ENCODE assay signal across 12 mouse cellular contexts in the genomic region with DNA sequence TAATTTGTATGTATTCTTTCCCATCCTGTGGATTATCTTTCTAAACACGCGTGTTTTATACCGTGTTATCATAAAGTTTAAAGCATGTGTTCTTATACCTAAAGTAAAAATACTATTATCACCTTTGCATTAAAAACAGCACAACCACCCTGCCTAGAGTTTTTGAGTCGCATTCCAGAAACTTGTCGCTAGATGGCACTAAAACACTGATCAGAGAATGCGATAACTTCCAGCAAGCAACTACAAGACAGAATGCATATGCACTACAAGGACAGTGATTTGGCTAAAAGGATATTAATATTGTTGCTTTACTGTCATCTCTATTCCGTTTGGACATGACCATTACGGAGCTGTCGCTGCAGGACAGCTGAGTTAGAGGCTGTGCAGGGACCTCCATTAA. TPM values are rescaled to one million over a fixed set of nuclear protein-coding genes. Genes with fewer than 3 reads are reported as not detected.
DNase-seq lines count a peak whose midpoint lies in the region; ATAC-seq and TF ChIP-seq lines count a peak whose summit lies in the region.
"Had no signal": no experiment of that assay in that cellular context is flagged by ENCODE, and none has a peak within 500 bp of the region (broad histone marks: within the 10 kb centered on the region; RNA-seq: fewer than 3 reads in every experiment).

No protein-coding gene starts in this region.

- TF ChIP-seq CTCF in forebrain, postnatal 0 days (IDR thresholded peaks at IDR 0.05; ENCODE audit: low read depth) = peak; percentile 47
- TF ChIP-seq CTCF in cortical plate, adult 2 months (IDR thresholded peaks at IDR 0.05; ENCODE audit: extremely low read depth, insufficient read depth, low read length) = 0 out of 2 replicates have a peak, but pooled peaks have one; percentile 9

- DNase-seq in forebrain, postnatal 0 days = peak; percentile 25
- peak; percentile 11 for DNase-seq in midbrain, embryonic 10.5 days (ENCODE audit: low spot score)
- DNase-seq in neural tube, embryonic 11.5 days (ENCODE audit: low spot score) = peak; percentile 11
- DNase-seq in frontal cortex, postnatal 25 days (ENCODE audit: low spot score in 2 of 2) = no peak
- no peak for DNase-seq in testis, postnatal 14 days (ENCODE audit: low spot score)
- DNase-seq: heart, postnatal 36 days; right cerebral cortex, postnatal 25 days had no signal

- no peak overlapping the region for H3K27ac ChIP-seq in forebrain, postnatal 0 days (ENCODE audit: low read depth, low read length)
- no peak overlapping the region for H3K27ac ChIP-seq in forebrain, embryonic 12.5 days
- H3K27ac ChIP-seq in midbrain, embryonic 10.5 days (replicated peaks) = no peak overlapping the region
- no peak overlapping the region for H3K27ac ChIP-seq in midbrain, embryonic 16.5 days (ENCODE audit: low read length)
- no peak overlapping the region for H3K27ac ChIP-seq in cortical plate, adult 2 months (ENCODE audit: insufficient read depth, low read length)
- H3K27ac ChIP-seq in neural tube, embryonic 11.5 days (ENCODE audit: low read depth, low read length) = no peak overlapping the region
- H3K27ac ChIP-seq: embryonic facial prominence, embryonic 15.5 days; liver, embryonic 15.5 days had no signal

- H3K9ac ChIP-seq in forebrain, postnatal 0 days = no peak overlapping the region
- no peak overlapping the region for H3K9ac ChIP-seq in forebrain, embryonic 12.5 days
- no peak overlapping the region for H3K9ac ChIP-seq in midbrain, embryonic 16.5 days (ENCODE audit: low read depth, low read length)
- H3K9ac ChIP-seq in neural tube, embryonic 11.5 days (ENCODE audit: low read length) = no peak overlapping the region
- H3K9ac ChIP-seq: embryonic facial prominence, embryonic 15.5 days; liver, embryonic 15.5 days had no signal

- ATAC-seq in forebrain, postnatal 0 days = no peak
- ATAC-seq in forebrain, embryonic 12.5 days (ENCODE audit: low FRiP score) = no peak
- no peak for ATAC-seq in midbrain, embryonic 16.5 days
- ATAC-seq in neural tube, embryonic 11.5 days (ENCODE audit: insufficient read depth, low FRiP score, low TSS enrichment) = no peak

- H3K36me3 ChIP-seq in forebrain, postnatal 0 days (ENCODE audit: insufficient read depth) = no peaks in the 10 kb centered on the region
- H3K36me3 ChIP-seq in forebrain, embryonic 12.5 days (replicated peaks) = no peaks in the 10 kb centered on the region
- H3K36me3 ChIP-seq in midbrain, embryonic 10.5 days = no peaks in the 10 kb centered on the region
- H3K36me3 ChIP-seq in midbrain, embryonic 16.5 days (ENCODE audit: control insufficient read depth, insufficient read depth, low read length) = no peaks in the 10 kb centered on the region
- no peaks in the 10 kb centered on the region for H3K36me3 ChIP-seq in neural tube, embryonic 11.5 days (ENCODE audit: control insufficient read depth, insufficient read depth, low read length)
- H3K36me3 ChIP-seq: embryonic facial prominence, embryonic 15.5 days; liver, embryonic 15.5 days had no signal

- no peaks in the 10 kb centered on the region for H3K4me1 ChIP-seq in forebrain, postnatal 0 days (ENCODE audit: insufficient read depth)
- H3K4me1 ChIP-seq in forebrain, embryonic 12.5 days = no peaks in the 10 kb centered on the region
- no peaks in the 10 kb centered on the region for H3K4me1 ChIP-seq in midbrain, embryonic 10.5 days
- no peaks in the 10 kb centered on the region for H3K4me1 ChIP-seq in midbrain, embryonic 16.5 days (ENCODE audit: control insufficient read depth, insufficient read depth, low read length)
- H3K4me1 ChIP-seq in cortical plate, adult 2 months (ENCODE audit: control insufficient read depth, insufficient read depth, low read length) = no peaks in the 10 kb centered on the region
- H3K4me1 ChIP-seq in neural tube, embryonic 11.5 days (ENCODE audit: control insufficient read depth, insufficient read depth, low read length) = no peaks in the 10 kb centered on the region
- H3K4me1 ChIP-seq: embryonic facial prominence, embryonic 15.5 days; liver, embryonic 15.5 days had no signal

- H3K4me3 ChIP-seq in forebrain, postnatal 0 days (ENCODE audit: low read depth, low read length) = no peak overlapping the region
- H3K4me3 ChIP-seq in forebrain, embryonic 12.5 days (replicated peaks) = no peak overlapping the region
- H3K4me3 ChIP-seq in midbrain, embryonic 10.5 days = no peak overlapping the region
- no peak overlapping the region for H3K4me3 ChIP-seq in midbrain, embryonic 16.5 days (ENCODE audit: low read depth, low read length)
- H3K4me3 ChIP-seq in cortical plate, adult 2 months (ENCODE audit: insufficient read depth, low read length) = no peak overlapping the region
- H3K4me3 ChIP-seq in neural tube, embryonic 11.5 days (ENCODE audit: low read depth, low read length) = no peak overlapping the region
- H3K4me3 ChIP-seq: embryonic facial prominence, embryonic 15.5 days; liver, embryonic 15.5 days had no signal

- WGBS in forebrain, postnatal 0 days = 12% methylated on average over 9 of the region's 9 CpGs
- WGBS in forebrain, embryonic 12.5 days = 10% methylated on average over 9 of the region's 9 CpGs
- 12% methylated on average over 9 of the region's 9 CpGs for WGBS in midbrain, embryonic 10.5 days
- WGBS in midbrain, embryonic 16.5 days = 15% methylated on average over 9 of the region's 9 CpGs
- 19% methylated on average over 9 of the region's 9 CpGs for WGBS in neural tube, embryonic 11.5 days

- no peak overlapping the region for H3K4me2 ChIP-seq in forebrain, postnatal 0 days (ENCODE audit: low read depth)
- no peak overlapping the region for H3K4me2 ChIP-seq in forebrain, embryonic 12.5 days
- no peak overlapping the region for H3K4me2 ChIP-seq in midbrain, embryonic 16.5 days (ENCODE audit: low read length)
- no peak overlapping the region for H3K4me2 ChIP-seq in neural tube, embryonic 11.5 days (ENCODE audit: low read depth)
- H3K4me2 ChIP-seq: embryonic facial prominence, embryonic 15.5 days; liver, embryonic 15.5 days had no signal

- no peaks in the 10 kb centered on the region for H3K9me3 ChIP-seq in forebrain, postnatal 0 days (ENCODE audit: low read length)
- H3K9me3 ChIP-seq in forebrain, embryonic 12.5 days = no peaks in the 10 kb centered on the region
- H3K9me3 ChIP-seq in midbrain, embryonic 10.5 days (replicated peaks) = peaks cover 6% of the 10 kb centered on the region
- H3K9me3 ChIP-seq in midbrain, embryonic 16.5 days (replicated peaks; ENCODE audit: control insufficient read depth, low read length, poor library complexity, severe bottlenecking) = no peaks in the 10 kb centered on the region; the same call in 1 of the 2 replicates
- no peaks in the 10 kb centered on the region for H3K9me3 ChIP-seq in neural tube, embryonic 11.5 days (ENCODE audit: control insufficient read depth, low read length)
- H3K9me3 ChIP-seq: embryonic facial prominence, embryonic 15.5 days; liver, embryonic 15.5 days had no signal

- no peak for TF ChIP-seq POLR2A in cortical plate, adult 2 months (IDR thresholded peaks at IDR 0.05; ENCODE audit: extremely low read depth, insufficient read depth, low read length)

- H3K27me3 ChIP-seq in forebrain, postnatal 0 days (ENCODE audit: insufficient read depth, low read length) = no peaks in the 10 kb centered on the region
- no peaks in the 10 kb centered on the region for H3K27me3 ChIP-seq in forebrain, embryonic 12.5 days
- no peaks in the 10 kb centered on the region for H3K27me3 ChIP-seq in midbrain, embryonic 10.5 days (ENCODE audit: low read depth, poor library complexity, severe bottlenecking)
- no peaks in the 10 kb centered on the region for H3K27me3 ChIP-seq in midbrain, embryonic 16.5 days (ENCODE audit: control insufficient read depth, insufficient read depth, low read depth, low read length)
- no peaks in the 10 kb centered on the region for H3K27me3 ChIP-seq in neural tube, embryonic 11.5 days (ENCODE audit: control insufficient read depth, insufficient read depth, low read length)
- H3K27me3 ChIP-seq: embryonic facial prominence, embryonic 15.5 days; liver, embryonic 15.5 days had no signal

RNA-seq across cellular contexts. Expression of gene Mill1, which starts 34.2 kb away (rescaled TPM):
- not detected in 2 replicates for total RNA-seq in forebrain, postnatal 0 days (2014; rRNA removed)
- polyA plus RNA-seq in forebrain, postnatal 0 days (2015; fragmentation: Nextera tagmentation; extraction: Ambion mirVana) = not detected in 2 replicates
- polyA plus RNA-seq in forebrain, embryonic 12.5 days (2016; fragmentation: Nextera tagmentation; extraction: Ambion mirVana) = not detected in 2 replicates
- not detected in 2 replicates for polyA plus RNA-seq in midbrain, embryonic 10.5 days (2016; fragmentation: Nextera tagmentation; extraction: Ambion mirVana)
- not detected in 2 replicates for polyA plus RNA-seq in midbrain, embryonic 16.5 days (2015; fragmentation: Nextera tagmentation; extraction: Ambion mirVana)
- not detected in 2 replicates for polyA plus RNA-seq in cortical plate, adult 2 months (2012; rRNA removed)
- polyA plus RNA-seq in neural tube, embryonic 11.5 days (2014; fragmentation: Nextera tagmentation; extraction: Ambion mirVana) = not detected in 2 replicates
- total RNA-seq: heart, postnatal 36 days had no signal
- polyA plus RNA-seq: liver, embryonic 15.5 days had no signal

RNA-seq across cellular contexts. Expression of gene Igfl3, which starts 34.6 kb away (rescaled TPM):
- total RNA-seq in forebrain, postnatal 0 days (2014; rRNA removed) = not detected in 2 replicates
- polyA plus RNA-seq in forebrain, postnatal 0 days (2015; fragmentation: Nextera tagmentation; extraction: Ambion mirVana) = not detected in 2 replicates
- not detected in 2 replicates for polyA plus RNA-seq in forebrain, embryonic 12.5 days (2016; fragmentation: Nextera tagmentation; extraction: Ambion mirVana)
- not detected in 2 replicates for polyA plus RNA-seq in midbrain, embryonic 10.5 days (2016; fragmentation: Nextera tagmentation; extraction: Ambion mirVana)
- polyA plus RNA-seq in midbrain, embryonic 16.5 days (2015; fragmentation: Nextera tagmentation; extraction: Ambion mirVana) = not detected in 2 replicates
- not detected in 2 replicates for polyA plus RNA-seq in cortical plate, adult 2 months (2012; rRNA removed)
- not detected in 2 replicates for polyA plus RNA-seq in neural tube, embryonic 11.5 days (2014; fragmentation: Nextera tagmentation; extraction: Ambion mirVana)
- total RNA-seq: heart, postnatal 36 days had no signal
- polyA plus RNA-seq: embryonic facial prominence, embryonic 15.5 days; liver, embryonic 15.5 days had no signal

Comparison
In these comparisons a context has a peak if more than half of its experiments do, and no peak if none do; other contexts are left out.
1. DNase-seq: peak in forebrain, postnatal 0 days (single experiment), midbrain, embryonic 10.5 days (single experiment) and neural tube, embryonic 11.5 days (single experiment); none in frontal cortex, postnatal 25 days (0 of 2) and testis, postnatal 14 days (single experiment).